ENCODE assay signal across 13 mouse cellular contexts in the genomic region with DNA sequence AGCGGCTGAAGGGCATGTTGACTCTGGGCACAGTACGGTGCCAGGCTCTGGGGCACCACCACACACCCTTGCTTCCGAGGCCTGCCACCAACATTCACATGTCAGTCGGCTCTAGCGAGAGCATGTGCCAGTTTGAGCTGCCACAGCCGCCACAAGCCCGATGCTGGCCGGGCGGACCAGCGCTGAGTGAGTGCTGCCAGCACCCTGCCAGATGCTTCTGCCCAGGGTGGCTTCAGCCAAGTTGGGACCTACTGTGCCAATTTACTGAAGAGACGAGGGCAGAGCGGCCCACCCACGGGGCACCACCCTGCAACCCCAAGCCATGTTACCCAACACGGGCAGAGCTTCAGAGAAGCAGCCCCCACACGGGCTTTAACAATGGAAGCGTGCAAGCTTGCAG. TPM values are rescaled to one million over a fixed set of nuclear protein-coding genes. Genes with fewer than 3 reads are reported as not detected.
A peak's percentile ranks its signal among the peaks of the same experiment; 100 is the strongest.
DNase-seq lines count a peak whose midpoint lies in the region; ATAC-seq lines count a peak whose summit lies in the region.
"Had no signal": no experiment of that assay in that cellular context is flagged by ENCODE, and none has a peak within 500 bp of the region (broad histone marks: within the 10 kb centered on the region; RNA-seq: fewer than 3 reads in every experiment).

No protein-coding gene starts in this region.

- H3K9ac ChIP-seq in heart, embryonic 11.5 days (ENCODE audit: low read depth, low read length): no peak overlapping the region
- H3K9ac ChIP-seq: liver, embryonic 13.5 days had no signal

- no peak for ATAC-seq in heart, embryonic 11.5 days (replicated peaks; ENCODE audit: insufficient number of reproducible peaks, low FRiP score, low TSS enrichment)
- ATAC-seq: Patski had no signal

- intact Hi-C loops in left cerebral cortex, postnatal 4 days (cut with DNase I): no loop called here

- H3K27ac ChIP-seq in heart, embryonic 11.5 days (ENCODE audit: low read depth, low read length): no peak overlapping the region
- H3K27ac ChIP-seq: liver, embryonic 13.5 days had no signal

- no peaks in the 10 kb centered on the region for H3K27me3 ChIP-seq in heart, embryonic 11.5 days (ENCODE audit: control insufficient read depth, insufficient read depth, low read length)
- H3K27me3 ChIP-seq: liver, embryonic 13.5 days had no signal

- no peaks in the 10 kb centered on the region for H3K36me3 ChIP-seq in heart, embryonic 11.5 days (ENCODE audit: control insufficient read depth, insufficient read depth, low read length)
- H3K36me3 ChIP-seq: liver, embryonic 13.5 days had no signal

- peak; percentile 98 for DNase-seq in heart, adult 11 months
- peak; percentile 80 for DNase-seq in left cerebral cortex, postnatal 4 days
- DNase-seq in left cerebral cortex, adult 11 months (ENCODE audit: low spot score): no peak
- peak; percentile 35 for DNase-seq in gastrocnemius, postnatal 10 days
- no peak for DNase-seq in ovary, postnatal 36 days (ENCODE audit: low spot score)
- no peak for DNase-seq in lung, postnatal 10 days
- DNase-seq: adrenal gland, postnatal 14 days; kidney, adult 8-10 months; liver, embryonic 13.5 days; thymus, adult 2 months had no signal

- WGBS in heart, embryonic 11.5 days (ENCODE audit: insufficient replicate concordance): 83% methylated on average over 16 of the region's 16 CpGs

- no peaks in the 10 kb centered on the region for H3K9me3 ChIP-seq in heart, embryonic 11.5 days (replicated peaks; ENCODE audit: control insufficient read depth, low read length)
- H3K9me3 ChIP-seq: liver, embryonic 13.5 days had no signal

- no peak overlapping the region for H3K4me2 ChIP-seq in heart, embryonic 11.5 days
- H3K4me2 ChIP-seq: liver, embryonic 13.5 days had no signal

- H3K4me3 ChIP-seq in heart, embryonic 11.5 days (ENCODE audit: low read depth, low read length): no peak overlapping the region
- H3K4me3 ChIP-seq: liver, embryonic 13.5 days had no signal

- peaks cover 16% of the 10 kb centered on the region for H3K4me1 ChIP-seq in heart, embryonic 11.5 days (ENCODE audit: control insufficient read depth, insufficient read depth, low read length)

RNA-seq across cellular contexts. Expression of a gene that starts 49.5 kb away (rescaled TPM):
- 4.7 and 7.1 TPM in 2 replicates for polyA plus RNA-seq in heart, embryonic 11.5 days (2014; fragmentation: Nextera tagmentation; extraction: Ambion mirVana)
- 100 to 1,000 TPM; 182 to 239 TPM for total RNA-seq in left cerebral cortex, postnatal 4 days (2021)
- total RNA-seq in gastrocnemius, postnatal 10 days (2021): 1 to 10 TPM; 1.1 to 1.5 TPM
- total RNA-seq: common myeloid progenitor, adult 5-6 weeks had no signal

Comparison
In these comparisons a context has a peak if more than half of its experiments do, and no peak if none do; other contexts are left out.
1. DNase-seq: peak in heart, adult 11 months (single experiment), left cerebral cortex, postnatal 4 days (single experiment) and gastrocnemius, postnatal 10 days (single experiment); none in left cerebral cortex, adult 11 months (single experiment), ovary, postnatal 36 days (single experiment) and lung, postnatal 10 days (single experiment).
2. RNA of a gene that starts 49.5 kb away (total RNA-seq): 182 to 239 TPM in left cerebral cortex, postnatal 4 days; 1.1 to 1.5 TPM in gastrocnemius, postnatal 10 days; every median in the first group is over 10 times any median in the second.